Mouse (Mus musculus): Measurements from ENCODE around the gene Zbtb34.

Gene Zbtb34

DNA sequence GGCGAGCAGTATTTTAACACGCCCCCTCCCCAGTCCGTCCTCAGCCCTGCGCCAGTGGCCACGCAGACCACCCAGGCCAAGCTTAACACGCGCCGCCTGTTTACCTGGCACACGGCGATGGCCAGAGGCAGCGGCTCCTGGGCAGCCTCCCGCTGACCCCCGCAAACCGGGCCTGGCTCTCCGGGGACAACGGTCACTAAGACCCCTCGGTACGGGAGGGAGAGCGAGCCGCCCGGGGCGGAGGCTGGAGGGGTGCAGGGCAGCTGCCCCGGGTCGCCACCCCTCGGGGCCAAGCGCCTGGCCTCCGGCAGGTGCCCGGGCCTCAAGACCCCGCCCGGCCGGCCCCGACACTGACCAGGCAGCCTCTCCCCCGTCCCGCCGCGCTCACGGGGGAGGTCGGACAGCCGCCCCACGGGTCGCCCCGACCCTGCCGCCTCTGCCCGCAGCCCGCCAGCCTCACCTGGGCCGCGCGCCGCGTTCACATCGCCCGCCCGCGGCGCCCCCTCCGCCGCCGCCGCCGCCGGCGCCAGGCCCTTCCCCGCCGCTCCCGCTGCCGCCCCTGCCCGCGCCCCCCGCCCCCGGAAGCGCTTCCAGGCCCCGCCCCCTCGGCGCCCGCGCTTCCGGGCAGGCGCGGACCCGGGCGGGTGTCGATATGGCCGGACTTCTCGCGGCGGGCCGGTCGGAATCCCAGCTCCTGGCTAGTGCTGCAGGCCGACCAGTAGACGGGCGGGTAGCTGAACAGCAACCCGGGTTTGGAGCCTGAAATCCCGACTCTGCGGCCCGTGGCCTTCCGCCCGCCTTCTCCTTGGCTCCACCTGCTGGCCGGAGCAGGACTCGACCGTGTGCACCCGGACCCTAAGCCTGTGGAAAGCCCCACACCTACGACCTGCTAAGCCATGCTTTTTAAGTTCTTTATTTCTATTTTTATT is at the start of gene Zbtb34:
Gene Zbtb34, minus strand, starts transcription at position 554 of the 929 bp plus-strand sequence.
- DNase-seq (ENCODE audit: low spot score): peak; percentile 50

DNA sequence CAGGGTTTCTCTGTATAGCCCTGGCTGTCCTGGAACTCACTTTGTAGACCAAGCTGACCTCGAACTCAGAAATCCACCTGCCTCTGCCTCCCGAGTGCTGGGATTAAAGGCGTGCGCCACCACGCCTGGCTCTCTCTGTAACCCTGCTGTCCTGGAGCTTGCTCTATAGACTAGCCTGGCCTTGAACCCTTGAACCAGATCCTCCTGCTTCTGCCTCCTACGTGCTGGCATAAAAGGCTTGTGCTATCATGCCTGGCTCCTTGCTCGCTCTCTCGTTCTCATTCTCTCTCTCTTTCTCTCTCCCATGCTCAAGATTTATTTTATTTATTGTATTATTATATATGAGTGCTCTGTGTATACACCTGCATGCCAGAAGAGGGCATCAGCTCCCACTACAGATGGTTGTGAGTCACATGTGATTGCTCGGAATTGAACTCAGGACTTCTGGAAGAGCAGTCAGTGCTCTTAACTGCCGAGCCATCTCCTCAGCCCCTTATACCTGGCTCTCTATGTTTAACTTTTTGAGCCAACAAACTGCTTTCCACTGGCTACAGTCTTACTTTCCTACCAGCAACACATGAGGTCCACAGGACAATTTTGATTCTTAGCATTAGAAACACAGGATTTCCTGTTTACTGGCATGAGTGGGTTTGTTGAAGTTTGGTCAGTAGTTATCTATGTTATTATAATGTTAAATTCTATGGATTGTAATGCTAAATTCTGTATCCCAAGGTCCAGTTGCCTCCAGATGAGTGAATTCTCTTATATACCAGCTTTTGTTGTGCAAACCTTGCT is 47.0 kb upstream of the Zbtb34 start:
- DNase-seq (ENCODE audit: low spot score): no peak

DNA sequence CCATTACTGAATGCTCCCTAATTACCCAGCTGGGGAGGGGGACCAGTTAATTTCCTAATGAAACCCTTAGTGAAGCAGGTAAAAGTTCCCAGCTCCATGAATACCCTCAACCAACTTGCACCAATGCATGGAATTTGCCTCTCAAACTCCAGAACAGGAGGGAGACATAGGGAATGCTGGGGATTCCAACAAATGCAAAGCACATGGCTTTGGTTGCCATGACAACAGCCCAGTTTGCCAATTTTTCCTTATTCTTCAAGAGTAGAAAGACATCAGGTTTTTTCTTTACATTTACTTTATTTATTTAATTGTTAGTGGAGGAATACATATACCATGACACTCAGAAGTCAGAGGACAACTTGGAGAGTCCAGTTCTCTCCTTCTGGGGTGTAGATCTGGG is 44.8 kb upstream of the Zbtb34 start:
- DNase-seq (ENCODE audit: low spot score): no peak

DNA sequence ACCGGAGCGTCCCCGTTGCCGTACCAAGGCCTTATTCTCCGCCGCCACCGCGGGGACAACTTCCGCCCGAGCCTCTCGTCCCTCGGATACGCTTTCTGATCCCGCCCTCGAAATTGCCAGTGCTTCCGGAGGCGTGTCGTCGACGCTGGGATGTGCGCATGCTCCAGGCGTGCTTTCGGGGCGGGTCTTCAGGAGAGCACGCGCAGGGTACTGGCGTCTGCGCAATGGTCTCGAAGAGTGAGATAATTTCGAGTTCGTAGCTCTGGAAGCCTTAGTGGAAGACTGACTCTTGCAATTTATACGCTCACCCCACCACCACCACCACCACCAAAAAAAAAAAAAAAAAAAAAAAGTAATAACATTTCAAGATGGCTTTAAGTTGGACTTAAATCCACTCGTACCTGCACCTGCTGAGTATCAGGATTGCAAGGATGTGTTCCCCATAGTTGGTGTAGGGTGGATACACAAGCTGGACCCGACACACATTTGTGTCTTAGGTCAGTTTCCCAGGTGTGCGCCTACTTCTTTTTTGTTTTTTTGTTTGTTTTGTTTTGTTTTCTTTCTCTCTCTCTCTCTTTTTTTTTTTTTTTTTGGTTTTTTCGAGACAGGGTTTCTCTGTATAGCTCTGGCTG is 37.5 kb upstream of the Zbtb34 start, which contains the start of gene Zbtb43:
Gene Zbtb43, minus strand, starts transcription at position 94 of the 632 bp plus-strand sequence.
- DNase-seq (ENCODE audit: low spot score): peak; percentile 96

DNA sequence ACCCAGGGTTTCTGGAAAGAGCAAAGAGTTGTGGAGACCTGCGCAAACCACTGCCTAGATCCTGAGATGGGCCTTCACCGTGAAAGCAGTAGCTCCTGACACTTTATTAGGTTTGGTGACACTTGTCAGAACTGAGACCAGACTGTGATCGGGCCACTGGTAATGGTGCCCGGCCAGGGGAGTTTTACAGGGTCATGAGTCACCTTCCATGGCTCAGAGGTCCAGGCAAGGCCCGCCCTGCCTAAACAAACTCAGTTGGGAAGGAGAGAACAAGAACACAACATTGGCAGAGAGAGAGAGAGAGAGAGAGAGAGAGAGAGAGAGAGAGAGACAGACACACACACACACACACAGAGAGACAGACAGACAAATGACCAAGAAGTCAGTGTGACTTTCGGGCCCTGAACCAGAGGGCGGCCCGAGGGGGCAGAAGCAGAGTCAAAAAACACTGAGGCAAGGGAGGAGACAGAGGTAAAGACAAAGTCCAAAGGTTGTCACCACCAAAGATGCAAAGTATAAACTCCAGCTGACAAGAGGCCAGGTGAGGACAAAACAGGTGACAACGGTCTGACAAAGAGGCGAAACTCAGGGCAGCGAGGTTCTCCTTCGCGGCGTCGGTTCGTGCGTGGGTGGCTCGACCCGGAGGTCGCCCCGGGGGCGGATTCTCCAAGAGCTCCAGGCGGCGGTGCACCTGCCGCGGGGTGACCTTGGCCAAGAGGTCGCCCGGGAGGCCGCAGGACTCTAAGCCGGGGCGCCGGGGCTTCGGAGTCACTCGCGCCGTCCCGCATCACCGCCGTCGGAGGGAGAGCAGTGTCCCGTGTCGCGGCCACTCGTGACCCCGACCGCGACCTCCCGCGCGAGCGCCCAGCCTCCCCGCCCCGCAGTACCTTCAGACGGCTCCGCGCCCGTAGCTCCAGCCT is 36.7 kb upstream of the Zbtb34 start:
- DNase-seq (ENCODE audit: low spot score): no peak

DNA sequence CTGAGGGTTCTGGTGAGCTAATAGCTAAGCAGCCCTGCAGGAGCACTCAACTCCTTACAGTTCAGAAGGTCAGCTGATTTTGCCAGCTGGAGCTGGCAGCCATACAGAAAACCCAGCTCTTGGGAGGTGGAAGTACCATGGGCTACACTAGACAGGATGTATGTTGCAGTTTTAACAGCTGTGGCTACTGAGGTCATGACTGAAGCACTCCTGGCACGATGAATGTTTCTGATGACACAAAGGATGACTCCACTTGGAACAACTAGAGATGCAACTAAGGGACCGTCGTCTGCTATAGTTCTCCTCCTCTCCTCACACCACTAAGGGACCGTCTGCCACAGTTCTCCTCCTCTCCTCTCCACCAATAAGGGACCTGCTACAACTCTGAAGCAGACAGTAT is 34.8 kb upstream of the Zbtb34 start:
- DNase-seq (ENCODE audit: low spot score): no peak

DNA sequence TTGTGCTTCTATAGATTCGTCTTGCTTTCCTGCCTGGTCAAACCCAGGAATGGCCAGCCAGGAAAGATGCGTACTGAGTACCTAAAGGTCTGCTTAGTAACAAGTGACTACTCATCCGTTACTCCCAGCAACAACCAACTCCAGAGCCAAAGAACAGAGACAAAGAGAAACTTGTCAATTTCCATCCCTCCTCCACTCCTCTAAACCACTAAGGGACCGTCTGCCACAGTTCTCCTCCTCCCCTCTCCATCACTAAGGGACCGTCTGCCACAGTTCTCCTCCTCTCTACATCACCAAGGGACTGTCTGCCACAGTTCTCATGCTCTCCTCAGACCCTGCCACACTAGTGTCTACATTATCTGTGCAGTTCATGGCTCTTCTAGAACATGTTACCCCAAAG is 34.1 kb upstream of the Zbtb34 start:
- DNase-seq (ENCODE audit: low spot score): no peak

DNA sequence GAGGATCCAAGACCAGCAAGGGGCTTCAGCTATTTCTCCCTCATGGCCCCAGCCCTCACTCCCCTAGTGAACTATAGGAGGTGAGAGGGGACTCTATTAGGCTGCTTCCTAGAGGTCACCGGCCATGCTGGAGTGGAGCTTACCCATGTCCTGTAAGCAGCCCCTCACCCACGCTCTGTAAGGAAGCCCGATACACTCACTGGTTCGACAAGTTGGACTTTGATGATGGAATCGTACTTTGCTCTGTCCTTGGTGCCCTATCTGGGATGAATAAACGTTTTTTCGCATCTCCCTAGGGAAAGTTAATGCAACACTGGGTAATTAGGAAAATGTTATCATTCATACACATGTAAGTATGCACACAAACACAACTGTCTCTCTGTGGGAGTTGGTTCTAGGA is 30.9 kb upstream of the Zbtb34 start:
- DNase-seq (ENCODE audit: low spot score): no peak

DNA sequence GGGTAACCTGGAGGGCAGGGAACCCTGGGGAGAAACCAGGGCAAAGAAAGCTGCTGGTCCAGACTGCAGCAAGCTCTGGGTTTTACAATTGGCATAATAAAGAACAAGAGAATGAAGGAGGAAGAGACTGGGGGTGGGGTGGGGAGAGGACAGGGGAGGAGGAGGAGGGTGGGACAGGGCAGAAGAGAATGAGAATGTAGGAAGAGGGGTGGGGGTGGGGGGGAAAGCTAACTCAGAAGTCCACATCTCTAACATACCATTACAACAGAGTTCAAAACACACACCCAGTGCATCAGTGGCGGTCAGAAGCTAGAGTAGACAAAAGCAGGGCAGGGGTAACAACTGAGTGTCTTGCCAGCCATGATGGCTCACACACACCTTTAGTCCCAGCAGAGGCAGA is 29.9 kb upstream of the Zbtb34 start:
- DNase-seq (ENCODE audit: low spot score): no peak

DNA sequence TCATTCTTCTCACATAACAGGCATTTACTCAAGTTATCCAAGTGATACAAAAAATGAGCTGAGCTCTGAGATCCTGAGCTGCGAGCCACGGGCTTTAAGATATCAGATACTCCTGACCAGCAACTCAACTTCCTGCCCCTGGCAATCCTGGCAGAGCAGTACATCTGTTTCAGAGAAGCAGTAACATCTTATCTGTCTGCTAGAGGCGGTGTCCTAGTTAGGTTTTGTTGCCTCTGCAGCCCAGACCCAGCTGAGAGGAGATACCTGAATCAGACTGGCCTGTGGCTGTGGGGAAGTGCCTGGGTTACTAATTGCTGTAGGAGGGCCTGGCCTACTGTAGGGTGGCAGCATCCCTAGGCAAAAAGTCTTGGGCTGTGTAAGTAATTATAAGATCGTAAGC is 28.5 kb upstream of the Zbtb34 start:
- DNase-seq (ENCODE audit: low spot score): no peak

DNA sequence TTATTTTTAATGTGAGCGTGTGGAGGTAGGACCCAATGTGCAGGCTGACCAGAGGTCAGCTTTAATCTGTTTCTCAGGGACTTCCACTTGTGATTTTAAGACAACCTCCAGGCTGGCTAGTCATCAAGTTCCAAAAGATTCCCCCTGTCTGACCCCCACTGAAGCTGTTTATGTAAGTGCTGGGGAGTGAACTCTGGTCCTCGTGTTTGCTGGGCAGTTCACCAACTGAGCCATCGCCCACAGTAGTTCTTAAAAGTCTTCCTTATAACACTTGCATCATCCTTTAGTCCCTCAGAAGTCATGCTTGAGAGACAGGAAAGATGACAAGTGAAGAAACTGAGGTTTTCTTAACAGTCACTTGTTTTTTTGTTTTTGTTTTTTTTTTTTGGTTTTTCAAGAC is 25.6 kb upstream of the Zbtb34 start:
- no peak for DNase-seq (ENCODE audit: low spot score)

DNA sequence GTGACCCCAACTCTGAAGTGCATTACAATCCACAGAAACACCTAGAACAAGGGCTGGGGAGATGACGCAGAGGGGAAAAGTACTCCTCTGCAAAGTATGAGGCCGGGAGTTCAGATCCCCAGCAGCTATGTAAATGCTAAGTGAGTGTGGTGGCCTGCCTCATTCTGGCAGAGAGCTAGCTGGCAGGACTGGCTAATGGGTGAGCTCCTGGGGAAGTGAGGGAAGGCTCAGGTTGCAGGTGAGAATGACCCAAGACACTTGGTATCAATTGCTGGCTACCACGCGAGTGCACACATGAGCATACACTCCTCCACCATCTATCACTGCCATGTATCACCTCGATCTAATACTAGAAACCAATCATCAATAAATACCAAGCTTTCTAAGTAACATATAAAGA is 25.1 kb upstream of the Zbtb34 start:
- DNase-seq (ENCODE audit: low spot score): no peak

DNA sequence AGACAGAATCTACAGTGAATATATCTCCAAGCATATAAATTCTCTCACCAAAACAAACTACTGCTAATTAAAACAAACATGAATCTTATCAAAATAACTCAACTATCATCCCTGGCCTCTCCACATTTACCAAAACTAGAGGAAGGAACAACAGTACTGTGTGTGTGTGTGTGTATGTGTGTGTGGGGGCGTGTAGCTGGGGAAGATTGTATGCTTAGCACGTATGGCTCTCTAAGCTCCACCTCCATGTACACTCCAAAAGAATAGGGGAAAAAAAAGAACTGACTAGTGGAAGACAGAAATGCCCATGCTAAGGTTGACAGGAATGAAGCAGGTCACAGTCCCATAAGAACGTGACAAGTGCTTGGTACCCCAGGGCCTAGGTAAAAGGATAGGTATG is 24.2 kb upstream of the Zbtb34 start:
- DNase-seq (ENCODE audit: low spot score): no peak

DNA sequence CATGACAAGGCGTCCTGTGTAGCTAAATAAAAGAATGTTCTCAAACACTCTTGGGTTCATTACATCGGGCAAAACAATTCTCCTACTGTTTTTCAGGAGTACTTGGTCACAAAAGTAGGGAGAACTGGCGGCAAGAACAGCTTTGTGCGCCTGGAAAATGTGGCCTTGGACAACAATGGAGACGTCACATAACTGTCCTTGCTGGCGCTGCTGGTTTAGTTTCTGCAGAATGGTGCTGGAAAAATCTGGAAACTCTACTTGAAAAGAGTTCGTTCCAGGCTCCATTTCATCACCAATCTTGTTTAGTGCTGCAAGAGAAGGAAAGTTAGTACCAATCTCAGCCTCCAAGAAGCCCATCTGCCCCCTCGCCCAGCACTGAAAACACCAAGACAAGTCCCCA is 23.7 kb upstream of the Zbtb34 start:
- no peak for DNase-seq (ENCODE audit: low spot score)

DNA sequence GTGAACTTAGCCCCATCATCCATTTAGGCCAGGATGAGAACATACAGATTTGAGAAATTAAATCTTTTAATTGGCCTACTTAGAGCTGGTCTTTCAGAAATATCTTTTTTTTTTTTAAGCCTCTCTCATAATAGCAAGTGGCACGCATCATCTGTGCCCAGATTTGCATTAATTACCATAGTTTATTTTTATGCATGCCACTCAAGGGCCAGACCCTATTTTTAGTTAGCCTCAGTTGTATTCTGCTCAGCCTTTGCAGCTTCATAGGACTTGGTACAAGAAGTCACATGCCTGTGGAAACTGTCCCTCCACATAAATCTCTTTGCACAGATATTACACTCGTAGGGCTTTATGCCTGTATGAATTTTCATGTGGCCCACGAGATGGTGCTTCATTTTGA is 22.4 kb upstream of the Zbtb34 start:
- DNase-seq (ENCODE audit: low spot score): no peak

DNA sequence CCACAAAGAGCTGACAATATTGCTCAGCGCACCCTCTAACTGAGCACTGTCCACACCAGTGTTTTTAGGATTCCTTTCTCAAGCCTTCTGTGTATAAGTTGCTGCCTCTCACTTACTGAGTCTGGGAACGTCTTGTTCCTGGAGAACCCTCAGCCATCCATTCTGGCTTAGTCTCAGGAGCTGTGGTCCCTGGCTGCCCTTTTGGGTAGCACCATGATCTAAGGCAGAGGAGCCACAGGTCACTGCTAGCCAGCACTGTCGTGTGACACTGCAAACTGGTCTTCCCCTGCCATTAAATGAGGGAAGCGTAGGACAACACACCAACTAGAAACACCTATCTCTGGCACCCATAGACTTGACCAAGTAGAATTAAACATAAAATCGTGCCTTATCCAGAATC is 21.6 kb upstream of the Zbtb34 start:
- DNase-seq (ENCODE audit: low spot score): no peak

DNA sequence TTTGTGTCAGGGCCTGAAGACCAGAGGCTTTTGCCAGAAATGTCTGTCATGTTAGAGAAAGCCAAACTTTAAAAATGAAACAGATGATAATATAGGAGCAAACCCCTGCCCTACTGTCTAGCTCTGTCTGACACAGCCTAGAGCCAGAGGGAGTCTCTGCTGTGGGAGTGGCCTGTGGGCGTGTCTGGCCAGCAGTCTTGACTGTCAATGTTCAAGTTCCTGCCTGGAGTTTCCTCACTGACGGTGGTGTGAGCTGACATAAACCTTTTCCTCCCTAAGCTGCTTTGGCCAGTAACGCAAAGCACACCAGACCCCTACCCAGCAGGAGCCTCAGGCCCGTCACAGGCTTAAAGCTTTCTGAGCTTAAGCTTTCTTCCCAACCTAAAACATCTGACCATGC is 21.0 kb upstream of the Zbtb34 start:
- peak; percentile 53 for DNase-seq (ENCODE audit: low spot score)

DNA sequence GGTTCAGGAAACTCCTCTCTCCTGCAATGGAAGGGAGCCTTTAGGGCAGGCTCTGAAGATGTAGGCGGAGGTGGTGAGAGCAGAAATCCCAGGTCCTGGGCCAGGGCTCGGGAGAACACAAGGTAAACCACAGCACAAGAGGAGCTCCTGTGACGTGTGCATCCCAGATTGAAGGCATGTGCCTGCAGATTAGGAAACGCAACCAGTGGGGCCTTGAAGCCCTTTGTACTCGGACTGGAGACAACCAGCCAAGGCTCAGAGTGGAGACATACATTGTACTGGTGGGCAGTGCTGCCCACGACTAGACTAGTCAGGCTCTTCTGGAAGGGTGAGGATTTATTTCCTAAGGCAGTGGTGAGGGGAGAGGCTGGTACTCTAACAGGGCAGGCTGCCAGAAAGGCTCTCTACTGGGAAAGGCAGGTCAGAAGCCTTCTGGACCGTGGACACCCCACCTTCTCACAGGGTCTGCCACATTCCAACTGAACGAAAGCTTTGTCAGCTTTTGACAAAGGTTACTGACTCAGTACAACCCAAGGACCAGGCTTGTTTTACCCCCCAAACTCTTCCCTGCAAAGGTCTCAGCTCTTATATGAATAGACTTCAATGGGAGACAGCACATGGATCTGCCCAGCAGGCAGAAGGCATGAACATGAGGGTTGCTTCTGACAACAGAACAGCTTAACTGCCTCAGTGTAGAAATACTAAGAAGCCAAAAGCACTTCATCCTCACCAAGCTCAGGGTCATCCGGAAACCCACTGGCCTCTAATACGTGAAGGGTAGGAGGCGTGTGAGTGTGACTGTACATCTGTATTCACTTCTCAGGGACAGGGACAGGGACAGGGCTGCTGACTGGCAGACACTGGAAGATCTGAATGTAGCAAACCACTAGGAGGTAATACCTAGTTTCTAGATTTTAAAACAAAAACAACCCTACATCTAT is 20.2 kb upstream of the Zbtb34 start:
- no peak for DNase-seq (ENCODE audit: low spot score)

DNA sequence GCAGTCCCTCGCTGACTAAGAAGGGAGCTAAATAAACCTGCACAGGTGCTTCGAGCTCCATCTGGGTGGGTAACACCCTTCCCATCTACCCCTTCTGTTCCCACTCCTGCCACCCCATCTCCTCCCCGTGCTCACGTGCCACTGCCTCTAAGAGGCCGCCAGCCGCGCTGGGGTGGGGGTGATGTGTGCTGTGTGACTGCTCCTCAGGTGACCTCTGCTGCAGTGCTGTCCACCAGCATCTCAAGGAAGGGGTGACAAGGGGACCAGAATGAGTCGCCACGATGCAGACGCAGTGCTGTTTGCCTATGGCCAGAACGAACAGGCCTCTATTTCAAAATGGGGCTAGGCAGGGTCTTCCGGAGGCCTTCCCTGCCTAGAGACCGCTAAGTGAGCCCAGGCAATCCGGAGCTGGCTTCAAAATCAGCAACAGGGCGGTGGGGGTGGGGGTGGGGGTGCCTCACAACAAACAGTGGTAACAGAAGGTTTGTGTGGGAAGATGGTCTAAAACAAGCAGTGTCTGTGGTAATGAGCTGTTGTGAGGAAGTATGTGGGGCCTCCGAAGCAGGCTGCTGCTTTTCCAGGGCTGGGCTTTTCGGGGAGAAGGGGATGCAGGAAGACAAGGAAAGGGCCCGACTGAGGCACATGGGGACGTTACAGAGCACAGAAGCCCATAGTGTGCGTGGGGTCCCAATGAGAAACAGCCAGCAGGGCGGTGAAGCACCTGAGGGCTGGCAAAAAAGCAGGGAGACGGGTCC is 18.2 kb upstream of the Zbtb34 start:
- DNase-seq (ENCODE audit: low spot score): no peak

DNA sequence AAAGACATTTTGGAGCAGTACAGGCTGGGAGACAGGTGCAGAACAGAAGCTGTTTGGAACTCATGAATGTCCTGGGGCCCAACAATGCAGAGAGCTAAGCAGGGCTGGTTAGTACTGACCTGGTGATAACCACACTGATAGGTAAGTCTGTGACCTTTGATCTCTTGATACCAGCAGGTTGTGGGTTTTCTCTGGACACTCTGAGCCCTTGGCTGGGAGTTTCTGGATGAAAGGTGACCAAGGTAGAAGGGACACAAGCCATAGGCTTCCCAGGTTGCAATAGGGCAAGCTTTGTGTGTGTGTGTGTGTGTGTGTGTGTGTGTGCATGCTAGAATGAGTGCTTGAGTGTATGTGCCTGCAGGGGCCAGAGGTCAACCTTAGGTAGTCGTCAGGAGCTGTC is 15.7 kb upstream of the Zbtb34 start:
- DNase-seq (ENCODE audit: low spot score): no peak

All from lung, postnatal 25 days (tissue).